Mouse (Mus musculus): ENCODE data around the gene Gm3285. TPM values are rescaled to one million over a fixed set of nuclear protein-coding genes. Genes with fewer than 3 reads are reported as not detected.

Gm3285 gene
- polyA plus RNA-seq, 2 experiments = 0.06 TPM; not detected in 1

DNA sequence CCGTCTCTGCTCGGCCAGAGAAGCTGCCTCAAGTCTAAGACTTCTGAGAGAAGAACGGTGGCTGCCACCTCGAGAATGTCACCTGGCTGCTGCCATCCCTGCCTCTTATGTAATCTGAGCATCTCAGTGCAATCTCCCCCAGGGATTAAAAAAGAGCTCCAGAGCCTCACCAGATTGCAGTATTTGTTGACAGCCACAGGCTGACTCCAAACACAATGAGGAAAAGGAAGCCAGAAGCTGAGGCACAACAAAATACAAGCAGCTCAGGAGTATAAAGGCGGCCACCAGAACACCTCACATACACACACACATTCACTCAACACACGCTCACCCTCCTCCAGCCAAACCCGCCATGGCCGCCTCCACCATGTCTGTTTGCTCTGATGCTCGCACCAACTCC lies 26.1 kb upstream of the Gm3285 start, which contains the start of gene Krtap10-10:
Gene Krtap10-10, plus strand, starts transcription at position 301 of the 400 bp plus-strand sequence.
- H3K4me2 ChIP-seq (replicated peaks; ENCODE audit: low read depth, low read length, severe bottlenecking) = no peak within 1 kb of the TSS

DNA sequence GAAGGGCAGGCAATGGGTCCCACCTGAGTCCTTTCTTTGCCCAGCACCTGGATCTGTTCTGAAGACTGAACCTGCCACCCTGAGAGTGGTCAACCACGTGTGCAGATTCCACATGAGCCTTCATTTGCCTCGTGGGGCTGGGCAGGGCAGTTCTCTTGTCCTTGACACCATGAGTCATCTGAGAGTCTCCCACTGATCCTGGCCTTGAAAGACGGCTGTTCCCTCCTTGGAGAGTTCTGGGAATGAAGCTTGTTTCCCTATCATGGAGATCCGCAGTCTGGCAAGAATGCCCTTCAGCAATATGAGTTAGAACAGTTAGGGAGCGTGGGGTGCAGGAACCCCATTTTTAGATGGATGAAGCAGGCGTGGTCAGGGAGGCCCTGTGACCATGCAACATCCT lies 22.8 kb upstream of the Gm3285 start:
- ATAC-seq (ENCODE audit: low FRiP score, low read depth) = no peak
- no peaks in the 10 kb centered on the region for H3K36me3 ChIP-seq (ENCODE audit: control insufficient read depth, insufficient read depth, low read length)
- no peak overlapping the region for H3K4me3 ChIP-seq (replicated peaks; ENCODE audit: low read length)
- no peaks in the 10 kb centered on the region for H3K4me1 ChIP-seq (ENCODE audit: control insufficient read depth, insufficient read depth, low read length)
- no peak for TF ChIP-seq POLR2A (IDR thresholded peaks at IDR 0.05; ENCODE audit: borderline replicate concordance, extremely low read depth, insufficient read depth, insufficient read length)
- peaks cover 8% of the 10 kb centered on the region; the same call in 1 of the 2 replicates for H3K9me3 ChIP-seq (ENCODE audit: control insufficient read depth, low read length)
- no peak for DNase-seq (ENCODE audit: low spot score)
- no peaks in the 10 kb centered on the region for H3K27me3 ChIP-seq (ENCODE audit: control insufficient read depth, insufficient read depth, low read length)
- H3K4me2 ChIP-seq (replicated peaks; ENCODE audit: low read depth, low read length, severe bottlenecking) = no peak overlapping the region
- H3K27ac ChIP-seq (replicated peaks; ENCODE audit: low read depth, low read length) = no peak overlapping the region
- no peak overlapping the region for H3K9ac ChIP-seq (ENCODE audit: low read depth, low read length, severe bottlenecking)
- 69% methylated on average over 6 of the region's 6 CpGs for WGBS

More for the DNA sequence above, 26.1 kb upstream of the Gm3285 start, which contains the start of gene Krtap10-10:
- Histone ChIP-seq H3K27ac (replicated peaks; ENCODE audit: low read depth, low read length) (no peak within 1 kb of the TSS), H3K9me3 (ENCODE audit: control insufficient read depth, low read length) (no peaks in the 10 kb centered on the region), H3K4me1 (ENCODE audit: control insufficient read depth, insufficient read depth, low read length) (no peaks in the 10 kb centered on the region), H3K36me3 (ENCODE audit: control insufficient read depth, insufficient read depth, low read length) (no peaks in the 10 kb centered on the region), H3K4me3 (replicated peaks; ENCODE audit: low read length) (no peak within 1 kb of the TSS), H3K27me3 (ENCODE audit: control insufficient read depth, insufficient read depth, low read length) (no peaks in the 10 kb centered on the region), H3K9ac (ENCODE audit: low read depth, low read length, severe bottlenecking) (no peak within 1 kb of the TSS)
- no peak for ATAC-seq (ENCODE audit: low FRiP score, low read depth)
- 64% methylated on average over 8 of the region's 9 CpGs for WGBS
- no peak for TF ChIP-seq POLR2A (IDR thresholded peaks at IDR 0.05; ENCODE audit: borderline replicate concordance, extremely low read depth, insufficient read depth, insufficient read length)
- no peak for DNase-seq (ENCODE audit: low spot score)

DNA sequence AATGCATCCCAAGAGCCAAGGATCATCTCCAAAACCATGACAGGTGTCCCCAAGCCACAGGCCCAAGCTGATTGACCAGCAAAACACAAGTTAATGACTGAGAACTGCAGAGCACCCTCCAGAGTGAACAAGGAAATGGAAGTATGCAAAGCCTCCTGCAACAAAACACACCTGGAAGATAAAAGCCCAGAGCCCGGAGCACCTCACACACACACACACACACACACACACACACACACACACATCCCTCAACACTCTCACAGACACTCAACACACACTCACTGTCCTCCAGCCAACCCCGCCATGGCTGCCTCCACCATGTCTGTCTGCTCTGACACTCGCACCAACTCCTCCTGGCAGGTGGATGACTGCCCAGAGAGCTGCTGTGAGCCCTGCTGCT lies 15.3 kb upstream of the Gm3285 start, which contains the start of gene Gm36176:
Gene Gm36176, plus strand, starts transcription at position 301 of the 400 bp plus-strand sequence.
- Histone ChIP-seq H3K27ac (replicated peaks; ENCODE audit: low read depth, low read length) (no peak within 1 kb of the TSS), H3K9ac (ENCODE audit: low read depth, low read length, severe bottlenecking) (no peak within 1 kb of the TSS), H3K9me3 (ENCODE audit: control insufficient read depth, low read length) (peaks cover 10% of the 10 kb centered on the region; the same call in 1 of the 2 replicates), H3K4me3 (replicated peaks; ENCODE audit: low read length) (no peak within 1 kb of the TSS), H3K4me1 (ENCODE audit: control insufficient read depth, insufficient read depth, low read length) (no peaks in the 10 kb centered on the region), H3K27me3 (ENCODE audit: control insufficient read depth, insufficient read depth, low read length) (no peaks in the 10 kb centered on the region), H3K4me2 (replicated peaks; ENCODE audit: low read depth, low read length, severe bottlenecking) (no peak within 1 kb of the TSS), H3K36me3 (ENCODE audit: control insufficient read depth, insufficient read depth, low read length) (no peaks in the 10 kb centered on the region)
- DNase-seq (ENCODE audit: low spot score) = no peak
- WGBS = 64% methylated on average over 3 of the region's 3 CpGs
- no peak for TF ChIP-seq POLR2A (IDR thresholded peaks at IDR 0.05; ENCODE audit: borderline replicate concordance, extremely low read depth, insufficient read depth, insufficient read length)
- ATAC-seq (ENCODE audit: low FRiP score, low read depth) = no peak

DNA sequence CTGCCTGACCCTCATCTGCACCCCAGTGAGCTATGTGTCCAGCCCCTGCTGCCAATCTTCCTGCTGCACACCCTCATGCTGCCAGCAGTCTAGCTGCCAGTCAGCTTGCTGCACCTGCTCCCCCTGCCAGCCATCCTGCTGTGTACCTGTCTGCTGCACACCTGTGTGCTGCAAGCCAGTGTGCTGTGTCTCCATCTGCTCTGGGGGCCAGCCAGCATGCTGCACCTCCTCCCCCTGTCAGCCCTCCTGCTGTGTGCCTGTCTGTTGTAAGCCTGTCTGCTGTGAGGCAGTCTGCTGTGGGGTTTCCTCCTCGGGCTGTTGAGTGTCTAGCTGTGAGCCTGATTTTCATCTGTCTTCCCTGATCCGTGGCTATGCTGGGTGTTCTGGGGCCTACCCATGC lies 14.8 kb upstream of the Gm3285 start:
- no peak for ATAC-seq (ENCODE audit: low FRiP score, low read depth)

DNA sequence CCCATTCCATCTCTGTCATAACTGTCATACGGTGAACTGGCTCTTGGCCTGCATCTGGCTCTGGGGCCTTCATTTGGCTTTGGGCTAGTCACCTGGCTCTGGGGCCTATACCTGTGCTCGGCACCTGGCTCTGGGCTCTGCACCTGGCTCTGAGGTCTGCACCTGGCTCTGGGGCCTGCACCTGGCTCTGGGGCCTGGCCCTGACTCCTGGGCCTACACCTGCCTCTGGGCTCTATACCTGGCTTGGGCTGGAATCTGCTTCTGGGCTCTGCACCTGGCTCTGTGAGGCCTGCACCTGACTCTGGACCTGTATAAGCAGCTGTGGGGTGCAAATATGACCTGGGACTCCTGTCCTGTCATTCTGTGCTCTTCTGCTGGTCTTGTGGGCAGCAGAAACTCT lies 14.2 kb upstream of the Gm3285 start:
- no peak for DNase-seq (ENCODE audit: low spot score)
- 78% methylated on average over 2 of the region's 2 CpGs for WGBS

More for the DNA sequence above, 14.8 kb upstream of the Gm3285 start:
- H3K4me2 ChIP-seq (replicated peaks; ENCODE audit: low read depth, low read length, severe bottlenecking) = no peak overlapping the region
- no peak for DNase-seq (ENCODE audit: low spot score)
- no peaks in the 10 kb centered on the region for H3K4me1 ChIP-seq (ENCODE audit: control insufficient read depth, insufficient read depth, low read length)
- H3K9ac ChIP-seq (ENCODE audit: low read depth, low read length, severe bottlenecking) = no peak overlapping the region
- no peaks in the 10 kb centered on the region for H3K27me3 ChIP-seq (ENCODE audit: control insufficient read depth, insufficient read depth, low read length)
- TF ChIP-seq POLR2A (IDR thresholded peaks at IDR 0.05; ENCODE audit: borderline replicate concordance, extremely low read depth, insufficient read depth, insufficient read length) = no peak
- peaks cover 10% of the 10 kb centered on the region; the same call in 1 of the 2 replicates for H3K9me3 ChIP-seq (ENCODE audit: control insufficient read depth, low read length)
- H3K27ac ChIP-seq (replicated peaks; ENCODE audit: low read depth, low read length) = no peak overlapping the region
- H3K36me3 ChIP-seq (ENCODE audit: control insufficient read depth, insufficient read depth, low read length) = no peaks in the 10 kb centered on the region
- 24% methylated on average over 2 of the region's 2 CpGs for WGBS
- no peak overlapping the region for H3K4me3 ChIP-seq (replicated peaks; ENCODE audit: low read length)

More for the DNA sequence above, 14.2 kb upstream of the Gm3285 start:
- Histone ChIP-seq H3K4me2 (replicated peaks; ENCODE audit: low read depth, low read length, severe bottlenecking) (no peak overlapping the region), H3K36me3 (ENCODE audit: control insufficient read depth, insufficient read depth, low read length) (no peaks in the 10 kb centered on the region), H3K27ac (replicated peaks; ENCODE audit: low read depth, low read length) (no peak overlapping the region), H3K9ac (ENCODE audit: low read depth, low read length, severe bottlenecking) (no peak overlapping the region), H3K27me3 (ENCODE audit: control insufficient read depth, insufficient read depth, low read length) (no peaks in the 10 kb centered on the region), H3K4me3 (replicated peaks; ENCODE audit: low read length) (no peak overlapping the region), H3K9me3 (ENCODE audit: control insufficient read depth, low read length) (peaks cover 10% of the 10 kb centered on the region; the same call in 1 of the 2 replicates), H3K4me1 (ENCODE audit: control insufficient read depth, insufficient read depth, low read length) (no peaks in the 10 kb centered on the region)
- no peak for ATAC-seq (ENCODE audit: low FRiP score, low read depth)
- no peak for TF ChIP-seq POLR2A (IDR thresholded peaks at IDR 0.05; ENCODE audit: borderline replicate concordance, extremely low read depth, insufficient read depth, insufficient read length)

Measured in limb, embryonic 14.5 days (tissue).